Mouse (Mus musculus) cerebellum, adult 9-10 months (tissue): ENCODE measurements around the gene Lrg1.

Experiments
- DNase-seq: peaks from one replicate; pipeline ENCODE4 v3.0.0; 2022

The Lrg1 gene

DNA sequence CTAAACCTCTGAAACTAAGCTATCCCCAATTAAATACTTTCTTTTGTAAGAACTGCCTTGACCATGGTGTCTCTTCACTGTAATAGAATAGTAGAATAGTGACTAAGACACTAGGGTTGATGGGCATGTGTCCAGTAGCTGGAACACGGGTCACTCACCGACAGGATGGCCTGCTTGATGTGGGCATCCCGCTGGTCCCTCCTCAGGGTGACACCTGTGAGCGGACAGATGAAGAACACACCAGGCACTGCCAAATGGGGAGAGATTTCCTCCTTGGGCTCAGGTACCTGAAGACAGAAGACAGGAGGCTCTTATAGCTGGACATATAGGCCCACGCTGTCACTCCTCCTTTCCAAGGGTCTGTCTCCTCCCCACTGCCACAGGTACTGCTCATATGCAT, 49.6 kb downstream of the Lrg1 start:
- no peak for DNase-seq

DNA sequence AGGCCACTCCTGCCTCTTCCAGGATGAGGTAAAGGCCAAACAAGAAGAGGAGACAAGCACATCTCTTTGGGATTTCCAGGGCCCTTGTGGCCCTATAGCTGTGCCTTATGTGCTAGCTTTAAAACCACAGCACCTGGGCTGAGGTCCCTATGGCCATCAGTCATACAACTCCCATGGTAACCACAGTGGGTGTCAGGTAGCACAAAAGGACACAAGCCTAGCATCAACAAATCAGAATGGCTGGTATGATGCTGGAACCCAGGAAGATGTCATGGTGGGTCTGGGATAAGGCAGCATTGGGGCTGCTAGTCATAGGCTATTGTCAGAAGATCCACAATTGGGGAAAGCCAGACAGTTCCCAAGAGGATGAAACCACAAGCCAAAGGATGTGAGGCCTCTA, 50.7 kb downstream of the Lrg1 start:
- DNase-seq, result no peak
